Mouse (Mus musculus): ENCODE data around the gene Rab3gap2. TPM values are rescaled to one million over a fixed set of nuclear protein-coding genes. Genes with fewer than 3 reads are reported as not detected.

Gene Rab3gap2
- polyA plus RNA-seq, 1 experiment from 2014 or later, result 26.8 TPM

- Histone ChIP-seq H3K9me3 (ENCODE audit: control insufficient read depth, low read length) (no peaks in the 10 kb centered on the region), H3K4me2 (replicated peaks) (no peak overlapping the region), H3K4me1 (replicated peaks; ENCODE audit: control insufficient read depth, insufficient read depth, low read length) (no peaks in the 10 kb centered on the region), H3K27me3 (ENCODE audit: control insufficient read depth, insufficient read depth, low read length) (no peaks in the 10 kb centered on the region), H3K36me3 (replicated peaks; ENCODE audit: control insufficient read depth, insufficient read depth) (peaks cover 15% of the 10 kb centered on the region), H3K9ac (no peak overlapping the region), H3K27ac (no peak overlapping the region), H3K4me3 (replicated peaks; ENCODE audit: low read length) (no peak overlapping the region)
- 57% methylated on average over 5 of the region's 5 CpGs for WGBS
- DNase-seq (ENCODE audit: low spot score) (no peak), ATAC-seq (ENCODE audit: low FRiP score) (no peak)
Observed at GRCm38 (mm10) chr1:185216360-185216759, 12.4 kb downstream of the Rab3gap2 start.

- Histone ChIP-seq H3K4me1 (replicated peaks; ENCODE audit: control insufficient read depth, insufficient read depth, low read length) (no peaks in the 10 kb centered on the region), H3K4me3 (replicated peaks; ENCODE audit: low read length) (no peak overlapping the region), H3K27ac (no peak overlapping the region), H3K4me2 (replicated peaks) (no peak overlapping the region), H3K27me3 (ENCODE audit: control insufficient read depth, insufficient read depth, low read length) (no peaks in the 10 kb centered on the region), H3K36me3 (replicated peaks; ENCODE audit: control insufficient read depth, insufficient read depth) (peaks cover 15% of the 10 kb centered on the region), H3K9me3 (ENCODE audit: control insufficient read depth, low read length) (no peaks in the 10 kb centered on the region), H3K9ac (no peak overlapping the region)
- ATAC-seq (ENCODE audit: low FRiP score) (no peak), DNase-seq (ENCODE audit: low spot score) (no peak)
- WGBS, result 83% methylated on average over 2 of the region's 2 CpGs
Observed at GRCm38 (mm10) chr1:185216762-185217161, 12.8 kb downstream of the Rab3gap2 start.

- no peaks in the 10 kb centered on the region for H3K27me3 ChIP-seq (ENCODE audit: control insufficient read depth, insufficient read depth, low read length)
- H3K36me3 ChIP-seq (replicated peaks; ENCODE audit: control insufficient read depth, insufficient read depth), result peaks cover 22% of the 10 kb centered on the region
- no peak overlapping the region for H3K4me2 ChIP-seq (replicated peaks)
- H3K9ac ChIP-seq, result no peak overlapping the region
- no peaks in the 10 kb centered on the region for H3K9me3 ChIP-seq (ENCODE audit: control insufficient read depth, low read length)
- WGBS, result 81% methylated on average over 5 of the region's 5 CpGs
- no peak overlapping the region for H3K4me3 ChIP-seq (replicated peaks; ENCODE audit: low read length)
- DNase-seq (ENCODE audit: low spot score), result no peak
- H3K27ac ChIP-seq, result no peak overlapping the region
- no peak for ATAC-seq (ENCODE audit: low FRiP score)
- no peaks in the 10 kb centered on the region for H3K4me1 ChIP-seq (replicated peaks; ENCODE audit: control insufficient read depth, insufficient read depth, low read length)
Observed at GRCm38 (mm10) chr1:185217966-185218365, 14.0 kb downstream of the Rab3gap2 start.

DNA sequence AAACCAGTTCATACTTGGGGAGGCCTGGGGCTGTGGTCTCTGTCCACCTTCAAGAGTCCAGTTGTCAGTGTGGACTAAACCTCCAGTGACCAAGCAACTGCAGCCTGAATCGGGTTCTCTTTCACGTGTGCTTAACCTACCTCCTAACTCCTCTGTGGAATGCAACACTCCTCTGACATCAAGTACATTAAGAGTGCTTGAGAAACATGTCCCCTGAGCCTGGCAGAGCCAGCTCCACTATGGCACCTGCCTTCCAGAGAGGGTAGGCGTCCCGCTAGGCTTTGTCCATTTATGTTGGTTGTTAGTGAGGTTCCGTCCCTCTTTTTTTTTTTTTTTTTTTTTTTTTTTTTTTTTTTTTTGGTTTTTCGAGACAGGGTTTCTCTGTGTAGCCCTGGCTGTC lies 23.0 kb downstream of the Rab3gap2 start:
- Histone ChIP-seq H3K27ac (no peak overlapping the region), H3K36me3 (replicated peaks; ENCODE audit: control insufficient read depth, insufficient read depth) (peaks cover 44% of the 10 kb centered on the region), H3K4me1 (replicated peaks; ENCODE audit: control insufficient read depth, insufficient read depth, low read length) (no peaks in the 10 kb centered on the region), H3K9me3 (ENCODE audit: control insufficient read depth, low read length) (no peaks in the 10 kb centered on the region), H3K4me3 (replicated peaks; ENCODE audit: low read length) (no peak overlapping the region), H3K4me2 (replicated peaks) (no peak overlapping the region), H3K9ac (no peak overlapping the region), H3K27me3 (ENCODE audit: control insufficient read depth, insufficient read depth, low read length) (no peaks in the 10 kb centered on the region)
- WGBS, result 91% methylated on average over 6 of the region's 6 CpGs
- no peak for ATAC-seq (ENCODE audit: low FRiP score)
- DNase-seq (ENCODE audit: low spot score), result no peak

- 91% methylated on average over 7 of the region's 7 CpGs for WGBS
- no peaks in the 10 kb centered on the region for H3K27me3 ChIP-seq (ENCODE audit: control insufficient read depth, insufficient read depth, low read length)
- DNase-seq (ENCODE audit: low spot score) (no peak), ATAC-seq (ENCODE audit: low FRiP score) (no peak)
- H3K27ac ChIP-seq, result no peak overlapping the region
- no peak overlapping the region for H3K4me2 ChIP-seq (replicated peaks)
- H3K9ac ChIP-seq, result no peak overlapping the region
- peaks cover 36% of the 10 kb centered on the region for H3K36me3 ChIP-seq (replicated peaks; ENCODE audit: control insufficient read depth, insufficient read depth)
- no peak overlapping the region for H3K4me3 ChIP-seq (replicated peaks; ENCODE audit: low read length)
- H3K9me3 ChIP-seq (ENCODE audit: control insufficient read depth, low read length), result no peaks in the 10 kb centered on the region
- no peaks in the 10 kb centered on the region for H3K4me1 ChIP-seq (replicated peaks; ENCODE audit: control insufficient read depth, insufficient read depth, low read length)
Observed at GRCm38 (mm10) chr1:185227766-185228165, 23.8 kb downstream of the Rab3gap2 start.

DNA sequence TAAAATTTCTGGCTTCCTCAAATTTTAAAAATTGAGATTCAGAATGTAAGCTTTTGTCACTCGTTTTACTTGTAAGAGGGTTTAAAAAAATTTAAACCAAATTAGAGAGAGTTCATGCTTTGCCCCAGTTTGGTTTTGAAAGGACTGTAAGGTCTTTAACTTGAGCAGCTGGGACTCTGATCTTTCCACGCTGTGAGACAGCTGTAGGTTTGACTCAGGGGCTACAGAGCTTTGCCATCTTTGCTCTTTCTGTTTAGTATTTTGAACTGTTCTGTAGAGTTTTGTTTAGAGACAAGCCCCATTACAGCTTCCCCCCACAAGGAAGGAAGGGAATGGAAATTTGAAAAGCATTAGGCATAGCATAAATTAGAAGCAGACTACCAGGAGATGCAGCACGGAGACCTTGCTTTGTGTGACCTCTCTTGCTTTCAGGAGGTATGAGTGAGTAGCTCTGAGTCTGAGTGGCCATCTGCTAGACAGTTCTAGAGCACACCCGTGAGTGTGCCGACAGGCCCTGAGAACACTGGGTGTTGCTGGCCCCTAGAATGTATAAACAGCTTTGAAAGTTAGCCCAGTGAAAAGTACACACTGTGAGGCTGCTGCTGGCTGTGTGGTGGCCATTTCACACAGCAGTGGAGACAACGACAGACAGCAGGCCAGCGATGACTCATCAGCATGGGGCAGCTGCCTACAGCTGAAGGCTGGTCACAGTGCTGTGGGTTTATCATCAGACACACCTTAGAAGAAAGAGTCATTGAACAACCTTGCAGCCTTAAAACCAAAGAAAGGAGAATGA lies 25.7 kb downstream of the Rab3gap2 start:
- H3K4me1 ChIP-seq (replicated peaks; ENCODE audit: control insufficient read depth, insufficient read depth, low read length), result no peaks in the 10 kb centered on the region
- no peak for DNase-seq (ENCODE audit: low spot score)
- ATAC-seq (ENCODE audit: low FRiP score), result no peak
- no peaks in the 10 kb centered on the region for H3K9me3 ChIP-seq (ENCODE audit: control insufficient read depth, low read length)
- 75% methylated on average over 7 of the region's 7 CpGs for WGBS
- H3K27ac ChIP-seq, result no peak overlapping the region
- no peak overlapping the region for H3K4me2 ChIP-seq (replicated peaks)
- H3K36me3 ChIP-seq (replicated peaks; ENCODE audit: control insufficient read depth, insufficient read depth), result peaks cover 20% of the 10 kb centered on the region
- H3K27me3 ChIP-seq (ENCODE audit: control insufficient read depth, insufficient read depth, low read length), result no peaks in the 10 kb centered on the region
- H3K9ac ChIP-seq, result no peak overlapping the region
- no peak overlapping the region for H3K4me3 ChIP-seq (replicated peaks; ENCODE audit: low read length)

DNA sequence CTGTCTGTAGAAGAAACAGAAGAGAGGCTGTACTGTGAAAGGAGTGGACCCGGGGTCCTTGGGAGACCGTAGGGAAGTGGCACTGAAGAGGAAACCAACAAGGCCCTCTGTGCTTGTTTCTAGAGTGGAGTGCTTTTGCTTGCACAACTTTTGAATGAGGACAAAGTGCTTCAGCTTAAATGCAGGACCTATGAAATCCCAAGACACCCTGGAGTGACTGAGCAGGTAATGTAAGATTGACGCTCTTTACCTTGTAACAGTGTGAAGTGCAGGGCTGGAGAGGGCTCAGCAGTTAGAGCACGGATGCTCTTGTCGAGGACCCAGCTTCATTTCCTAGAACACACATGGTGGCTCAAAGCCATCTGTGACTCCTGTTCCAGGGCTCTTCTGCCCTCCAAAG lies 31.9 kb downstream of the Rab3gap2 start:
- H3K27me3 ChIP-seq (ENCODE audit: control insufficient read depth, insufficient read depth, low read length), result no peaks in the 10 kb centered on the region
- H3K9me3 ChIP-seq (ENCODE audit: control insufficient read depth, low read length), result no peaks in the 10 kb centered on the region
- no peak for DNase-seq (ENCODE audit: low spot score)
- 98% methylated on average over 5 of the region's 5 CpGs for WGBS
- peaks cover 52% of the 10 kb centered on the region for H3K36me3 ChIP-seq (replicated peaks; ENCODE audit: control insufficient read depth, insufficient read depth)
- ATAC-seq (ENCODE audit: low FRiP score), result no peak
- no peaks in the 10 kb centered on the region for H3K4me1 ChIP-seq (replicated peaks; ENCODE audit: control insufficient read depth, insufficient read depth, low read length)
- H3K9ac ChIP-seq, result no peak overlapping the region
- H3K4me2 ChIP-seq (replicated peaks), result no peak overlapping the region
- no peak overlapping the region for H3K27ac ChIP-seq
- no peak overlapping the region for H3K4me3 ChIP-seq (replicated peaks; ENCODE audit: low read length)

GRCm38 (mm10) chr1:185236530-185236929 lies 32.6 kb downstream of the Rab3gap2 start:
- H3K9me3 ChIP-seq (ENCODE audit: control insufficient read depth, low read length), result no peaks in the 10 kb centered on the region
- no peaks in the 10 kb centered on the region for H3K4me1 ChIP-seq (replicated peaks; ENCODE audit: control insufficient read depth, insufficient read depth, low read length)
- no peak overlapping the region for H3K9ac ChIP-seq
- 90% methylated on average over 4 of the region's 4 CpGs for WGBS
- DNase-seq (ENCODE audit: low spot score) (no peak), ATAC-seq (ENCODE audit: low FRiP score) (no peak)
- H3K27ac ChIP-seq, result no peak overlapping the region
- H3K27me3 ChIP-seq (ENCODE audit: control insufficient read depth, insufficient read depth, low read length), result no peaks in the 10 kb centered on the region
- peaks cover 59% of the 10 kb centered on the region for H3K36me3 ChIP-seq (replicated peaks; ENCODE audit: control insufficient read depth, insufficient read depth)
- no peak overlapping the region for H3K4me3 ChIP-seq (replicated peaks; ENCODE audit: low read length)
- H3K4me2 ChIP-seq (replicated peaks), result no peak overlapping the region

- Histone ChIP-seq H3K27me3 (ENCODE audit: control insufficient read depth, insufficient read depth, low read length) (no peaks in the 10 kb centered on the region), H3K36me3 (replicated peaks; ENCODE audit: control insufficient read depth, insufficient read depth) (peaks cover 84% of the 10 kb centered on the region), H3K4me2 (replicated peaks) (no peak overlapping the region), H3K4me3 (replicated peaks; ENCODE audit: low read length) (no peak overlapping the region), H3K4me1 (replicated peaks; ENCODE audit: control insufficient read depth, insufficient read depth, low read length) (no peaks in the 10 kb centered on the region), H3K9ac (no peak overlapping the region), H3K9me3 (ENCODE audit: control insufficient read depth, low read length) (no peaks in the 10 kb centered on the region), H3K27ac (no peak overlapping the region)
- no peak for ATAC-seq (ENCODE audit: low FRiP score)
- no peak for DNase-seq (ENCODE audit: low spot score)
- 70% methylated on average over 8 of the region's 8 CpGs for WGBS
Observed at GRCm38 (mm10) chr1:185243013-185243412, 39.1 kb downstream of the Rab3gap2 start.

- WGBS, result 79% methylated on average over 7 of the region's 7 CpGs
Observed at GRCm38 (mm10) chr1:185245456-185245855, 41.5 kb downstream of the Rab3gap2 start.

More at GRCm38 (mm10) chr1:185245456-185245855, 41.5 kb downstream of the Rab3gap2 start:
- Histone ChIP-seq H3K4me3 (replicated peaks; ENCODE audit: low read length) (no peak overlapping the region), H3K4me2 (replicated peaks) (no peak overlapping the region), H3K27me3 (ENCODE audit: control insufficient read depth, insufficient read depth, low read length) (no peaks in the 10 kb centered on the region), H3K9ac (no peak overlapping the region), H3K9me3 (ENCODE audit: control insufficient read depth, low read length) (no peaks in the 10 kb centered on the region), H3K27ac (no peak overlapping the region), H3K4me1 (replicated peaks; ENCODE audit: control insufficient read depth, insufficient read depth, low read length) (no peaks in the 10 kb centered on the region), H3K36me3 (replicated peaks; ENCODE audit: control insufficient read depth, insufficient read depth) (peaks cover 85% of the 10 kb centered on the region)
- ATAC-seq (ENCODE audit: low FRiP score) (no peak), DNase-seq (ENCODE audit: low spot score) (no peak)

All from hindbrain, embryonic 14.5 days (tissue).